In the genomic region with DNA sequence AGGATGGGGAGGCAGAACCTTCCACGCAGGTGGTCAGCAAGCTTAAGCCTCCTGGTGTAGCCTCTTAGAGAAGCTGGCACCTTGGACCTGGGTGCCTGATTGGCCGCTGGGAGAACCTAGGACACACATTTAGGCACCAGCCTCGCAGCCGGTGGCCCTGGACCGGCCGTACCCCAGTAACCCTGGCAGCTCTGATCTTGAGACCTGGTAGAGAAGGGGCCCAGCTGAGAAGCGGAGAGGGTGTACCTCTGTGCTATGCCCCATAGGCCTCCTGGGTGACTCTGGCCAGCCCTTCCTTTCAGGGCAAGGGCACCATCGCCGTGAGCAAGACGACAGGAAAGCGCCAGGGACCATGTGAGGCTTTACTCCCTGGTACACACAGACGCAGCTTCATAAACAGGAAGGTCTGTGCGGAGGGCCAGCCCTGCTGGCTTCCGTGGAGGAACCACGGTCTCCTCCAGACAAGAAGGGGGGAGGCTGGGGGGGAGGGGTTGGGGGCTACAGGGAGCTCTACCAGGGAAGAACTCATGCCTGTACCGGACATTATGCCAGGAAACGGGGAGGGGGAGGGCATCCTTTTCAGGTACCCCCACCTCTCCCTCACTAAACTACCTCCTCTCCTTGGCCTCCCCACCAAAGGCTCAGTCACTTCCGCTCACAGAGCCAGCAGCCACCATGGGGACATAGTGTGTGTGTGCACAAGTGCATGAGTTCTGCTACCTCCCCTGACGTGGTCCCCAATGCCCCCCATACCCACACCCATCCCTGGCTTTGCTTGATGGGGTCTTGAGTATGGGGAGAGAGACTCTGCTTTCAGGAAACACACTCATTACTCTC, we compare ENCODE assay signal across 7 mouse cellular contexts. TPM values are rescaled to one million over a fixed set of nuclear protein-coding genes. Genes with fewer than 3 reads are reported as not detected.
A peak's percentile ranks its signal among the peaks of the same experiment; 100 is the strongest.
DNase-seq lines count a peak whose midpoint lies in the region; ATAC-seq and TF ChIP-seq lines count a peak whose summit lies in the region.

No protein-coding gene starts in this region.

- no peaks in the 10 kb centered on the region for H3K79me2 ChIP-seq in liver, adult 2 months (ENCODE audit: control insufficient read depth, insufficient read depth, low read length)

- H3K27me3 ChIP-seq in forebrain, embryonic 12.5 days, result no peaks in the 10 kb centered on the region
- no peaks in the 10 kb centered on the region for H3K27me3 ChIP-seq in hindbrain, embryonic 14.5 days (ENCODE audit: control insufficient read depth, insufficient read depth, low read length)
- no peaks in the 10 kb centered on the region for H3K27me3 ChIP-seq in liver, adult 2 months (ENCODE audit: control insufficient read depth, insufficient read depth, low read length)
- no peaks in the 10 kb centered on the region for H3K27me3 ChIP-seq in midbrain, postnatal 0 days (ENCODE audit: insufficient read depth, low read length)

- peak overlapping the region; percentile 65 for H3K4me3 ChIP-seq in bone marrow, adult 2 months (replicated peaks; ENCODE audit: control insufficient read depth, low read depth, low read length)
- H3K4me3 ChIP-seq in forebrain, embryonic 12.5 days (replicated peaks), result peak overlapping the region; percentile 49
- H3K4me3 ChIP-seq in hindbrain, embryonic 14.5 days (replicated peaks; ENCODE audit: low read length), result peak overlapping the region; percentile 10
- H3K4me3 ChIP-seq in liver, adult 2 months (ENCODE audit: insufficient read depth, low read depth, low read length), result peak overlapping the region; percentile 24
- H3K4me3 ChIP-seq in midbrain, postnatal 0 days (ENCODE audit: low read depth, low read length), result no peak overlapping the region

- peaks cover 27% of the 10 kb centered on the region for H3K36me3 ChIP-seq in forebrain, embryonic 12.5 days (replicated peaks)
- no peaks in the 10 kb centered on the region for H3K36me3 ChIP-seq in hindbrain, embryonic 14.5 days (replicated peaks; ENCODE audit: control insufficient read depth, insufficient read depth)
- no peaks in the 10 kb centered on the region for H3K36me3 ChIP-seq in liver, adult 2 months (ENCODE audit: control insufficient read depth, insufficient read depth, low read length)
- H3K36me3 ChIP-seq in midbrain, postnatal 0 days (ENCODE audit: insufficient read depth, low read length), result no peaks in the 10 kb centered on the region

- WGBS in bone marrow, adult 2 months, result 2% methylated on average over 19 of the region's 19 CpGs
- 49% methylated on average over 19 of the region's 19 CpGs for WGBS in forebrain, embryonic 12.5 days
- WGBS in hindbrain, embryonic 14.5 days, result 42% methylated on average over 18 of the region's 19 CpGs
- 69% methylated on average over 19 of the region's 19 CpGs for WGBS in liver, adult 2 months
- WGBS in midbrain, postnatal 0 days, result 41% methylated on average over 19 of the region's 19 CpGs

- ATAC-seq in forebrain, embryonic 12.5 days (ENCODE audit: low FRiP score), result peak; percentile 19; the same call in 1 of the 2 replicates
- no peak; the same call in 1 of the 2 replicates for ATAC-seq in hindbrain, embryonic 14.5 days (ENCODE audit: low FRiP score)
- no peak for ATAC-seq in midbrain, postnatal 0 days (ENCODE audit: low FRiP score)

- H3K9me3 ChIP-seq in forebrain, embryonic 12.5 days, result no peaks in the 10 kb centered on the region
- H3K9me3 ChIP-seq in hindbrain, embryonic 14.5 days (ENCODE audit: control insufficient read depth, low read length), result no peaks in the 10 kb centered on the region
- no peaks in the 10 kb centered on the region for H3K9me3 ChIP-seq in midbrain, postnatal 0 days (ENCODE audit: low read length)

- peaks cover 3% of the 10 kb centered on the region; the same call in 1 of the 2 replicates for H3K4me1 ChIP-seq in bone marrow, adult 2 months (ENCODE audit: control insufficient read depth, insufficient read depth, low read length)
- peaks cover 69% of the 10 kb centered on the region for H3K4me1 ChIP-seq in forebrain, embryonic 12.5 days
- peaks cover 23% of the 10 kb centered on the region for H3K4me1 ChIP-seq in hindbrain, embryonic 14.5 days (replicated peaks; ENCODE audit: control insufficient read depth, insufficient read depth, low read length)
- no peaks in the 10 kb centered on the region for H3K4me1 ChIP-seq in liver, adult 2 months (ENCODE audit: control insufficient read depth, insufficient read depth, low read length)
- peaks cover 5% of the 10 kb centered on the region; the same call in 1 of the 2 replicates for H3K4me1 ChIP-seq in midbrain, postnatal 0 days (ENCODE audit: insufficient read depth, low read length)

- H3K9ac ChIP-seq in forebrain, embryonic 12.5 days, result peak overlapping the region; percentile 68
- H3K9ac ChIP-seq in hindbrain, embryonic 14.5 days, result peak overlapping the region; percentile 0
- peak overlapping the region; percentile 41 for H3K9ac ChIP-seq in liver, adult 2 months (ENCODE audit: low read depth, low read length)
- H3K9ac ChIP-seq in midbrain, postnatal 0 days (replicated peaks; ENCODE audit: low read length, poor library complexity, severe bottlenecking), result 0 out of 2 replicates have a peak overlapping the region, but pooled peaks have one; percentile 1

- H3K4me2 ChIP-seq in forebrain, embryonic 12.5 days, result peak overlapping the region; percentile 73
- H3K4me2 ChIP-seq in hindbrain, embryonic 14.5 days (replicated peaks), result peak overlapping the region; percentile 45
- peak overlapping the region; percentile 20; the same call in 1 of the 2 replicates for H3K4me2 ChIP-seq in midbrain, postnatal 0 days (ENCODE audit: low read depth, low read length, poor library complexity, severe bottlenecking)

- peak overlapping the region; percentile 84 for H3K27ac ChIP-seq in bone marrow, adult 2 months (ENCODE audit: control insufficient read depth, insufficient read depth, low read depth, low read length, poor library complexity)
- peak overlapping the region; percentile 99 for H3K27ac ChIP-seq in forebrain, embryonic 12.5 days
- H3K27ac ChIP-seq in hindbrain, embryonic 14.5 days, result peak overlapping the region; percentile 61
- peak overlapping the region; percentile 45 for H3K27ac ChIP-seq in liver, adult 2 months (replicated peaks; ENCODE audit: insufficient read depth, low read depth, low read length)
- no peak overlapping the region for H3K27ac ChIP-seq in midbrain, postnatal 0 days (ENCODE audit: low read depth, low read length)

- no peak for TF ChIP-seq POLR2A in bone marrow, adult 2 months (IDR thresholded peaks at IDR 0.05; ENCODE audit: borderline replicate concordance, control insufficient read depth, low read depth, low read length)
- no peak for TF ChIP-seq POLR2A in liver, adult 2 months (IDR thresholded peaks at IDR 0.05; ENCODE audit: extremely low read depth, insufficient read depth, low read length)

- no peak for TF ChIP-seq CTCF in bone marrow, adult 2 months (IDR thresholded peaks at IDR 0.05; ENCODE audit: control insufficient read depth, insufficient read depth, low read length)
- no peak for TF ChIP-seq CTCF in liver, adult 2 months (IDR thresholded peaks at IDR 0.05; ENCODE audit: low read depth, low read length)
- no peak for TF ChIP-seq CTCF in midbrain, postnatal 0 days (IDR thresholded peaks at IDR 0.05)

- no peak for DNase-seq in hindbrain, embryonic 14.5 days (ENCODE audit: low spot score)
- DNase-seq in liver, adult 2 months (ENCODE audit: extremely low read depth, low read depth, low spot score), result no peak
- no peak for DNase-seq in midbrain, postnatal 0 days (ENCODE audit: low spot score)
- DNase-seq in urinary bladder, postnatal 36 days (ENCODE audit: low spot score in 2 of 2), result no peak
- DNase-seq in gastrocnemius, postnatal 10 days, result no peak

RNA-seq across cellular contexts. Expression of a gene that starts 1.5 kb away (rescaled TPM):
- polyA plus RNA-seq in bone marrow, adult 2 months (2011; ENCODE audit: insufficient read depth, insufficient read length, low replicate concordance, missing spikeins), result 8.6 and 15.5 TPM in 2 replicates
- 137 and 147 TPM in 2 replicates for polyA plus RNA-seq in forebrain, embryonic 12.5 days (2016; fragmentation: Nextera tagmentation; extraction: Ambion mirVana)
- 11.7 and 12.5 TPM in 2 replicates for polyA plus RNA-seq in hindbrain, embryonic 14.5 days (2014; fragmentation: Nextera tagmentation; extraction: Ambion mirVana)
- 0.74 and 1.1 TPM in 2 replicates for total RNA-seq in liver, adult 2 months (2014; rRNA removed)
- 1.2 and 2.3 TPM in 2 replicates for polyA plus RNA-seq in liver, adult 2 months (2012; rRNA removed)
- 4.6 and 6.9 TPM in 2 replicates for total RNA-seq in midbrain, postnatal 0 days (2014; rRNA removed)
- 7.6 and 8.1 TPM in 2 replicates for polyA plus RNA-seq in midbrain, postnatal 0 days (2015; fragmentation: Nextera tagmentation; extraction: Ambion mirVana)
- 1 to 10 TPM; 7.9 to 9.5 TPM for total RNA-seq in gastrocnemius, postnatal 10 days (2021)

RNA-seq across cellular contexts. Expression of a gene that starts 31.1 kb away (rescaled TPM):
- 11.3 and 20.8 TPM in 2 replicates for polyA plus RNA-seq in bone marrow, adult 2 months (2011; ENCODE audit: insufficient read depth, insufficient read length, low replicate concordance, missing spikeins)
- polyA plus RNA-seq in forebrain, embryonic 12.5 days (2016; fragmentation: Nextera tagmentation; extraction: Ambion mirVana), result 2.0 and 2.1 TPM in 2 replicates
- 2.5 and 2.6 TPM in 2 replicates for polyA plus RNA-seq in hindbrain, embryonic 14.5 days (2014; fragmentation: Nextera tagmentation; extraction: Ambion mirVana)
- 2.7 and 4.3 TPM in 2 replicates for total RNA-seq in liver, adult 2 months (2014; rRNA removed)
- 15.0 and 18.7 TPM in 2 replicates for polyA plus RNA-seq in liver, adult 2 months (2012; rRNA removed)
- total RNA-seq in midbrain, postnatal 0 days (2014; rRNA removed), result 0.71 and 1.6 TPM in 2 replicates
- 2.2 and 2.5 TPM in 2 replicates for polyA plus RNA-seq in midbrain, postnatal 0 days (2015; fragmentation: Nextera tagmentation; extraction: Ambion mirVana)
- 10 to 100 TPM in 1 of 2 experiments, 1 to 10 TPM in 1; 9.3 to 11.3 TPM for total RNA-seq in gastrocnemius, postnatal 10 days (2021)

RNA-seq across cellular contexts. Expression of a gene that starts 53.2 kb away (rescaled TPM):
- not detected in 2 replicates for polyA plus RNA-seq in bone marrow, adult 2 months (2011; ENCODE audit: insufficient read depth, insufficient read length, low replicate concordance, missing spikeins)
- 1.2 TPM in 2 replicates for polyA plus RNA-seq in forebrain, embryonic 12.5 days (2016; fragmentation: Nextera tagmentation; extraction: Ambion mirVana)
- 6.0 and 8.5 TPM in 2 replicates for polyA plus RNA-seq in hindbrain, embryonic 14.5 days (2014; fragmentation: Nextera tagmentation; extraction: Ambion mirVana)
- total RNA-seq in liver, adult 2 months (2014; rRNA removed), result not detected in 2 replicates
- not detected in 2 replicates for polyA plus RNA-seq in liver, adult 2 months (2012; rRNA removed)
- 44.6 and 52.1 TPM in 2 replicates for total RNA-seq in midbrain, postnatal 0 days (2014; rRNA removed)
- polyA plus RNA-seq in midbrain, postnatal 0 days (2015; fragmentation: Nextera tagmentation; extraction: Ambion mirVana), result 10.2 and 10.7 TPM in 2 replicates
- total RNA-seq in gastrocnemius, postnatal 10 days (2021), result under 1 TPM; 0.20 to 0.23 TPM

Comparison
In these comparisons a context has a peak if more than half of its experiments do, and no peak if none do; other contexts are left out.
1. H3K4me2 ChIP-seq: peak in every context shown above with its lines; median percentile 73 in forebrain, embryonic 12.5 days; 45 in hindbrain, embryonic 14.5 days; 20 in midbrain, postnatal 0 days.
2. H3K9ac ChIP-seq: peak in every context shown above with its lines; median percentile 68 in forebrain, embryonic 12.5 days; 41 in liver, adult 2 months; 1 in midbrain, postnatal 0 days; 0 in hindbrain, embryonic 14.5 days.